Mouse (Mus musculus): ENCODE measurements around the gene Gatad2b. TPM values are rescaled to one million over a fixed set of nuclear protein-coding genes. Genes with fewer than 3 reads are reported as not detected.

The Gatad2b gene
- total and polyA plus RNA-seq, 3 experiments, result 8.4 to 22.6 (median 8.9) TPM

GRCm38 (mm10) chr3:90279743-90280142 is 13.2 kb upstream of the Gatad2b start:
- H3K4me1 ChIP-seq (ENCODE audit: control insufficient read depth in 1 of 2, insufficient read depth in 2 of 2), result no peaks in the 10 kb centered on the region
- no peaks in the 10 kb centered on the region for H3K9me3 ChIP-seq (replicated peaks; ENCODE audit: low read length)
- no peak overlapping the region for H3K9ac ChIP-seq (ENCODE audit: insufficient read depth, low read depth)
- no peak overlapping the region for H3K4me3 ChIP-seq (replicated peaks in 1 of 3; ENCODE audit: low read depth in 2 of 3, low read length in 2 of 3, poor library complexity in 1 of 3)
- peaks cover 64 to 84% of the 10 kb centered on the region in 2 experiments for H3K36me3 ChIP-seq (replicated peaks in 1 of 2; ENCODE audit: control insufficient read depth in 1 of 2, insufficient read depth in 1 of 2, low read length in 1 of 2)
- DNase-seq (ENCODE audit: extremely low read depth), result no peak
- TF ChIP-seq ZNF384 (IDR thresholded peaks at IDR 0.05; ENCODE audit: low read depth, low read length) (no peak), MAX (IDR thresholded peaks at IDR 0.05; ENCODE audit: low read length) (no peak), SIN3A (IDR thresholded peaks at IDR 0.05; ENCODE audit: low read length) (no peak), CTCF (conservative IDR thresholded peaks at IDR 0.05 in 1 of 2, IDR thresholded peaks at IDR 0.05 in 1 of 2; ENCODE audit: low read depth in 2 of 2, low read length in 2 of 2) (no peak), ETS1 (conservative IDR thresholded peaks at IDR 0.05; ENCODE audit: low read depth, low read length) (no peak), TCF12 (IDR thresholded peaks at IDR 0.05; ENCODE audit: low read depth, low read length) (no peak), MXI1 (IDR thresholded peaks at IDR 0.05; ENCODE audit: low read depth, low read length) (no peak), EP300 (IDR thresholded peaks at IDR 0.05; ENCODE audit: low read length) (no peak), HCFC1 (IDR thresholded peaks at IDR 0.05; ENCODE audit: low read depth, low read length) (no peak), PAX5 (IDR thresholded peaks at IDR 0.05; ENCODE audit: low read length) (no peak), MAZ (IDR thresholded peaks at IDR 0.05; ENCODE audit: low read depth, low read length) (no peak), NELFE (IDR thresholded peaks at IDR 0.05; ENCODE audit: low read depth, low read length) (no peak), USF1 (IDR thresholded peaks at IDR 0.05; ENCODE audit: low read depth, low read length) (no peak)
- no peak overlapping the region for H3K27ac ChIP-seq (ENCODE audit: insufficient read depth, low read depth)
- in situ Hi-C loops (cut with MboI; ENCODE audit: low pct_ligation_motif_present, low pct_unique_long_range_greater_than_20kb, low sequenced_read_pairs) (no loop called here), dilution Hi-C loops (cut with MboI; ENCODE audit: extremely low pct_ligation_motif_present, extremely low pct_unique_long_range_greater_than_20kb, low sequenced_read_pairs) (no loop called here)
- no peaks in the 10 kb centered on the region for H3K79me2 ChIP-seq (replicated peaks; ENCODE audit: control insufficient read depth, extremely low read depth, insufficient read depth, poor library complexity, severe bottlenecking)
- no peak overlapping the region for H3K4me2 ChIP-seq (ENCODE audit: insufficient read depth, low read depth, poor library complexity, severe bottlenecking)
- no peaks in the 10 kb centered on the region for H3K27me3 ChIP-seq (replicated peaks)

- H3K27me3 ChIP-seq (replicated peaks), result no peaks in the 10 kb centered on the region
- no peak for DNase-seq (ENCODE audit: extremely low read depth)
- TF ChIP-seq TBP (conservative IDR thresholded peaks at IDR 0.05; ENCODE audit: low read depth, low read length) (no peak), ZKSCAN1 (IDR thresholded peaks at IDR 0.05; ENCODE audit: borderline replicate concordance, low read depth, low read length) (no peak), CTCF (conservative IDR thresholded peaks at IDR 0.05 in 1 of 2, IDR thresholded peaks at IDR 0.05 in 1 of 2; ENCODE audit: low read depth in 2 of 2, low read length in 2 of 2) (no peak), POLR2AphosphoS2 (IDR thresholded peaks at IDR 0.05; ENCODE audit: low read depth, low read length) (no peak), ETS1 (conservative IDR thresholded peaks at IDR 0.05; ENCODE audit: low read depth, low read length) (no peak)
- no peak overlapping the region for H3K27ac ChIP-seq (ENCODE audit: insufficient read depth, low read depth)
- H3K36me3 ChIP-seq (replicated peaks in 1 of 2; ENCODE audit: control insufficient read depth in 1 of 2, insufficient read depth in 1 of 2, low read length in 1 of 2), result peaks cover 54 to 75% of the 10 kb centered on the region in 2 experiments
- dilution Hi-C loops (cut with MboI; ENCODE audit: extremely low pct_ligation_motif_present, extremely low pct_unique_long_range_greater_than_20kb, low sequenced_read_pairs), result no loop called here
- no peaks in the 10 kb centered on the region for H3K4me1 ChIP-seq (ENCODE audit: control insufficient read depth in 1 of 2, insufficient read depth in 2 of 2)
- no peak overlapping the region for H3K9ac ChIP-seq (ENCODE audit: insufficient read depth, low read depth)
- no peak overlapping the region for H3K4me3 ChIP-seq (replicated peaks in 1 of 3; ENCODE audit: low read depth in 2 of 3, low read length in 2 of 3, poor library complexity in 1 of 3)
- in situ Hi-C loops (cut with MboI; ENCODE audit: low pct_ligation_motif_present, low pct_unique_long_range_greater_than_20kb, low sequenced_read_pairs), result no loop called here
- no peak overlapping the region for H3K4me2 ChIP-seq (ENCODE audit: insufficient read depth, low read depth, poor library complexity, severe bottlenecking)
- no peaks in the 10 kb centered on the region for H3K9me3 ChIP-seq (replicated peaks; ENCODE audit: low read length)
- H3K79me2 ChIP-seq (replicated peaks; ENCODE audit: control insufficient read depth, extremely low read depth, insufficient read depth, poor library complexity, severe bottlenecking), result no peaks in the 10 kb centered on the region
These were observed 12.3 kb upstream of the Gatad2b start for GRCm38 (mm10) chr3:90280708-90281107.
